In the genomic region with DNA sequence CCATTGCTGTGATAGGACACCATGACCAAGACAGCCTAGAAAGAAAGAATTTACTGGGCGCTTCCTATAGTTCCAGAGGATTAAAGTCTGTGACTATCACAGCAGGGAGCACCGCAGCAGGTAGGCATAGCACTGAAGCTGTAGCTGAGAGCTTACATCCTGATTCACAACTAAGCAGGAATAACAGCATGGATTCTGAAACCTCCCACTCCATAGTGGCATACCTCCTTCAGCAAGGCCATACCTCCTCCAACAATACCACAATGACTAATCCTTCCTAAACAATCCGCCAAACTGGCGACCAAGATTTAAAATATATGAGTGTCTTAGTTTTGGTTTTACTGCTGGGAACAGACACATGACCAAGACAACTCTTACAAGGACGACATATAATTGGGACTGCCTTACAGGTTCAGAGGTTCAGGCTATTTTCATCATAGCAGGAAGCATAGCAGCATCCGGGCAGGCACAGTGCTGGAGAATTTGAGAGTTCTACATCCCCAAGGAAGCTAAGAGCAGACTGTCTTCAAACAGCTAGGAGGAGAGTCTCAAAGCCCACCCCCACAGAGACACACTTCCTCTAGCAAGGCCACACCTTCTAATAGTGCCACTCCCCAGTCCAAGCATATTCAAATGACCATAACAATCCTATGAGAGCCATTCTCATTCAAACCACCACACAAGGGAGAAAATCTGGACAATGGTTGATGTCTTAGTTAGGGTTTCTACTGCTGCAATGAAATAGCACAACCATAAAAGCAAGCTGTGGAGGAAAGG, we compare ENCODE assay signal across 27 mouse cellular contexts. TPM values are rescaled to one million over a fixed set of nuclear protein-coding genes. Genes with fewer than 3 reads are reported as not detected.
DNase-seq lines count a peak whose midpoint lies in the region; ATAC-seq and TF ChIP-seq lines count a peak whose summit lies in the region.
"Had no signal": no experiment of that assay in that cellular context is flagged by ENCODE, and none has a peak within 500 bp of the region (broad histone marks: within the 10 kb centered on the region; RNA-seq: fewer than 3 reads in every experiment).

No protein-coding gene starts in this region.

- TF ChIP-seq POLR2A in ES-Bruce4 (IDR thresholded peaks at IDR 0.05; ENCODE audit: insufficient read depth, low read length) = no peak

- no peak for TF ChIP-seq EP300 in ES-Bruce4 (IDR thresholded peaks at IDR 0.05; ENCODE audit: insufficient read depth, low read depth, low read length)

- no peaks in the 10 kb centered on the region for H3K27me3 ChIP-seq in ES-Bruce4 (ENCODE audit: control insufficient read depth, insufficient read depth, low read length, poor library complexity, severe bottlenecking)
- H3K27me3 ChIP-seq: embryonic facial prominence, embryonic 12.5 days; embryonic facial prominence, embryonic 15.5 days; forebrain, embryonic 12.5 days; forebrain, embryonic 15.5 days; hindbrain, embryonic 13.5 days; intestine, embryonic 15.5 days; Patski had no signal

- no peaks in the 10 kb centered on the region for H3K9me3 ChIP-seq in ES-Bruce4 (replicated peaks; ENCODE audit: control insufficient read depth, insufficient read depth, low read length, poor library complexity, severe bottlenecking)
- H3K9me3 ChIP-seq: embryonic facial prominence, embryonic 12.5 days; embryonic facial prominence, embryonic 15.5 days; forebrain, embryonic 12.5 days; forebrain, embryonic 15.5 days; hindbrain, embryonic 13.5 days; intestine, embryonic 15.5 days had no signal

- no peak for DNase-seq in frontal cortex, postnatal 36 days (ENCODE audit: low spot score in 2 of 2)
- DNase-seq in ZHBTc4 (ENCODE audit: low read depth, low spot score) = peak; percentile 12
- no peak for DNase-seq in layer of hippocampus, postnatal 36 days
- DNase-seq in retina, postnatal 1 day = no peak
- DNase-seq in spleen, postnatal 4 days (ENCODE audit: low spot score in 2 of 2) = no peak
- DNase-seq: adrenal gland, postnatal 10 days; adrenal gland, postnatal 36 days; cerebellum, adult 11 months; cerebellum, adult 2 months; cerebellum, adult 9-11 months; cerebellum, postnatal 25 days; gastrocnemius, adult 2 months; gastrocnemius, postnatal 14 days; heart, adult 11 months had no signal

- TF ChIP-seq CTCF in ES-Bruce4 (IDR thresholded peaks at IDR 0.05; ENCODE audit: low read depth, low read length) = no peak

- no peaks in the 10 kb centered on the region for H3K36me3 ChIP-seq in ES-Bruce4 (ENCODE audit: control insufficient read depth, insufficient read depth, low read length, poor library complexity, severe bottlenecking)
- H3K36me3 ChIP-seq: embryonic facial prominence, embryonic 12.5 days; embryonic facial prominence, embryonic 15.5 days; forebrain, embryonic 12.5 days; forebrain, embryonic 15.5 days; G1E; hindbrain, embryonic 13.5 days; intestine, embryonic 15.5 days had no signal

- H3K9ac ChIP-seq in ES-Bruce4 (ENCODE audit: low read depth, poor library complexity, severe bottlenecking) = no peak overlapping the region
- H3K9ac ChIP-seq: embryonic facial prominence, embryonic 12.5 days; embryonic facial prominence, embryonic 15.5 days; forebrain, embryonic 12.5 days; forebrain, embryonic 15.5 days; hindbrain, embryonic 13.5 days; intestine, embryonic 15.5 days had no signal

- H3K4me3 ChIP-seq in ES-Bruce4 (ENCODE audit: low read depth, low read length) = no peak overlapping the region
- H3K4me3 ChIP-seq: embryonic facial prominence, embryonic 12.5 days; embryonic facial prominence, embryonic 15.5 days; erythroblast, embryonic 14.5 days; forebrain, embryonic 12.5 days; forebrain, embryonic 15.5 days; gastrocnemius, adult 2 months; hindbrain, embryonic 13.5 days; intestine, embryonic 15.5 days had no signal

- peak; percentile 81 for ATAC-seq in frontal cortex, adult (ENCODE audit: low TSS enrichment)
- ATAC-seq: CD4-positive, CD25-positive, alpha-beta regulatory T cell, adult 4 months; forebrain, embryonic 15.5 days; hindbrain, embryonic 16.5 days; intestine, embryonic 15.5 days; Patski had no signal

- peak overlapping the region; percentile 41; the same call in 1 of the 2 replicates for H3K27ac ChIP-seq in ES-Bruce4 (ENCODE audit: insufficient read depth, low read length)
- H3K27ac ChIP-seq: embryonic facial prominence, embryonic 12.5 days; embryonic facial prominence, embryonic 15.5 days; forebrain, embryonic 12.5 days; forebrain, embryonic 15.5 days; gastrocnemius, adult 2 months; hindbrain, embryonic 13.5 days; intestine, embryonic 15.5 days had no signal

- peaks cover 3% of the 10 kb centered on the region for H3K4me1 ChIP-seq in ES-Bruce4 (ENCODE audit: control insufficient read depth, insufficient read depth, low read length)
- H3K4me1 ChIP-seq: embryonic facial prominence, embryonic 12.5 days; embryonic facial prominence, embryonic 15.5 days; forebrain, embryonic 12.5 days; forebrain, embryonic 15.5 days; hindbrain, embryonic 13.5 days; intestine, embryonic 15.5 days had no signal

RNA-seq across cellular contexts. Expression of a gene that starts 21.7 kb away (rescaled TPM):
- 9.6 and 10.6 TPM in 2 replicates for polyA plus RNA-seq in ES-Bruce4 (2011; ENCODE audit: insufficient read depth, insufficient read length, low read depth, missing spikeins)
- total RNA-seq in layer of hippocampus, postnatal 36 days (2021) = 1 to 10 TPM; 3.4 to 5.1 TPM
- polyA plus RNA-seq: G1E had no signal
